Comparison of ENCODE assay signal across 17 mouse cellular contexts in genomic region chr6:48685694-48686665, GRCm38 (mm10). TPM values are rescaled to one million over a fixed set of nuclear protein-coding genes. Genes with fewer than 3 reads are reported as not detected.
DNase-seq lines count a peak whose midpoint lies in the region; ATAC-seq lines count a peak whose summit lies in the region.
"Had no signal": no experiment of that assay in that cellular context is flagged by ENCODE, and none has a peak within 500 bp of the region (broad histone marks: within the 10 kb centered on the region; RNA-seq: fewer than 3 reads in every experiment).

No protein-coding gene starts in this region.

- WGBS in heart, embryonic 14.5 days, result 76% methylated on average over 7 of the region's 7 CpGs
- 47% methylated on average over 7 of the region's 7 CpGs for WGBS in liver, embryonic 12.5 days (ENCODE audit: insufficient replicate concordance)

- no peaks in the 10 kb centered on the region for H3K27me3 ChIP-seq in heart, embryonic 14.5 days (ENCODE audit: control insufficient read depth, insufficient read depth, low read length)
- no peaks in the 10 kb centered on the region for H3K27me3 ChIP-seq in liver, embryonic 12.5 days (replicated peaks)
- H3K27me3 ChIP-seq: hindbrain, embryonic 12.5 days; stomach, embryonic 15.5 days had no signal

- H3K9ac ChIP-seq in heart, embryonic 14.5 days (ENCODE audit: low read length), result no peak overlapping the region
- no peak overlapping the region for H3K9ac ChIP-seq in liver, embryonic 12.5 days
- H3K9ac ChIP-seq: hindbrain, embryonic 12.5 days; stomach, embryonic 15.5 days had no signal

- peak overlapping the region; percentile 15 for H3K4me2 ChIP-seq in heart, embryonic 14.5 days (ENCODE audit: low read length)
- H3K4me2 ChIP-seq in liver, embryonic 12.5 days, result 0 out of 2 replicates have a peak overlapping the region, but pooled peaks have one; percentile 2
- H3K4me2 ChIP-seq: hindbrain, embryonic 12.5 days; stomach, embryonic 15.5 days had no signal

- no peak overlapping the region for H3K4me3 ChIP-seq in heart, embryonic 14.5 days (ENCODE audit: control insufficient read depth in 1 of 2, insufficient read depth in 1 of 2, low read depth in 1 of 2, low read length in 2 of 2)
- no peak overlapping the region for H3K4me3 ChIP-seq in liver, embryonic 12.5 days
- H3K4me3 ChIP-seq: hindbrain, embryonic 12.5 days; stomach, embryonic 15.5 days had no signal

- DNase-seq in heart, adult 18-20 months, result no peak
- no peak for DNase-seq in liver
- peak; percentile 45 for DNase-seq in CD4-positive helper T cell, adult 2 months (ENCODE audit: low read depth, low spot score)
- no peak for DNase-seq in frontal cortex, postnatal 14 days (ENCODE audit: low spot score in 2 of 2)
- no peak for DNase-seq in layer of hippocampus, adult 8-10 months (ENCODE audit: low spot score in 2 of 2)
- DNase-seq: adrenal gland, postnatal 25 days; cerebellum, adult 11 months; embryo, embryonic 11 days; lung, postnatal 10 days had no signal

- H3K36me3 ChIP-seq in heart, embryonic 14.5 days (ENCODE audit: control insufficient read depth, insufficient read depth, low read length), result no peaks in the 10 kb centered on the region
- H3K36me3 ChIP-seq in liver, embryonic 12.5 days, result no peaks in the 10 kb centered on the region
- H3K36me3 ChIP-seq: hindbrain, embryonic 12.5 days; stomach, embryonic 15.5 days had no signal

- peaks cover 0 to 2% of the 10 kb centered on the region in 2 experiments; a peak in 1 of 4 replicates for H3K4me1 ChIP-seq in heart, embryonic 14.5 days (ENCODE audit: control insufficient read depth in 2 of 2, insufficient read depth in 2 of 2, low read length in 2 of 2)
- H3K4me1 ChIP-seq in liver, embryonic 12.5 days, result 0 out of 2 replicates have a peak, but pooled peaks cover 11% of the 10 kb centered on the region
- H3K4me1 ChIP-seq: hindbrain, embryonic 12.5 days; stomach, embryonic 15.5 days had no signal

- no peaks in the 10 kb centered on the region for H3K9me3 ChIP-seq in heart, embryonic 14.5 days (ENCODE audit: control insufficient read depth, low read length)
- no peaks in the 10 kb centered on the region for H3K9me3 ChIP-seq in liver, embryonic 12.5 days (replicated peaks)
- H3K9me3 ChIP-seq: hindbrain, embryonic 12.5 days; stomach, embryonic 15.5 days had no signal

- H3K27ac ChIP-seq in heart, embryonic 14.5 days (replicated peaks in 1 of 2; ENCODE audit: control insufficient read depth in 1 of 2, insufficient read depth in 1 of 2, low read depth in 2 of 2, low read length in 2 of 2), result peak overlapping the region; percentile 40 to 73
- H3K27ac ChIP-seq in liver, embryonic 12.5 days, result no peak overlapping the region; the same call in 1 of the 2 replicates
- H3K27ac ChIP-seq: hindbrain, embryonic 12.5 days; stomach, embryonic 15.5 days had no signal

- no peak for ATAC-seq in heart, embryonic 14.5 days (ENCODE audit: insufficient number of reproducible peaks, insufficient read depth, low FRiP score, low read depth)
- ATAC-seq in liver, embryonic 12.5 days, result no peak
- peak; percentile 55 for ATAC-seq in common myeloid progenitor, adult 5-6 weeks (replicated peaks; ENCODE audit: low read depth, poor library complexity, severe bottlenecking)

RNA-seq across cellular contexts. Expression of gene Gimap4, which starts 1.6 kb away (rescaled TPM):
- 20.7 and 25.2 TPM in 2 replicates for polyA plus RNA-seq in heart, embryonic 14.5 days (2014; fragmentation: Nextera tagmentation; extraction: Ambion mirVana)
- total RNA-seq in heart, adult 18-20 months (2021), result 10 to 100 TPM; 19.3 to 32.9 TPM
- polyA plus RNA-seq in liver, embryonic 12.5 days (2016; fragmentation: Nextera tagmentation; extraction: Ambion mirVana), result 15.7 and 15.9 TPM in 2 replicates
- total RNA-seq in common myeloid progenitor, adult 5-6 weeks (2017), result 1.8 and 7.3 TPM in 2 replicates
- total RNA-seq in layer of hippocampus, adult 8-10 months (2022), result under 1 TPM in 2 of 4 experiments, not detected in 2; 0.31 to 0.48 TPM

RNA-seq across cellular contexts. Expression of gene Gimap9, which starts 10.1 kb away (rescaled TPM):
- 5.8 and 6.3 TPM in 2 replicates for polyA plus RNA-seq in heart, embryonic 14.5 days (2014; fragmentation: Nextera tagmentation; extraction: Ambion mirVana)
- total RNA-seq in heart, adult 18-20 months (2021), result 1 to 10 TPM; 4.6 to 4.9 TPM
- 11.4 and 12.9 TPM in 2 replicates for polyA plus RNA-seq in liver, embryonic 12.5 days (2016; fragmentation: Nextera tagmentation; extraction: Ambion mirVana)
- 50.8 and 59.3 TPM in 2 replicates for total RNA-seq in common myeloid progenitor, adult 5-6 weeks (2017)
- total RNA-seq in layer of hippocampus, adult 8-10 months (2022), result under 1 TPM; 0.35 to 0.54 (median 0.41) TPM

RNA-seq across cellular contexts. Expression of gene Gimap6, which starts 22.0 kb away (rescaled TPM):
- polyA plus RNA-seq in heart, embryonic 14.5 days (2014; fragmentation: Nextera tagmentation; extraction: Ambion mirVana), result 37.6 and 40.2 TPM in 2 replicates
- 10 to 100 TPM; 29.6 to 36.9 TPM for total RNA-seq in heart, adult 18-20 months (2021)
- 11.7 and 12.7 TPM in 2 replicates for polyA plus RNA-seq in liver, embryonic 12.5 days (2016; fragmentation: Nextera tagmentation; extraction: Ambion mirVana)
- total RNA-seq in common myeloid progenitor, adult 5-6 weeks (2017), result 81.8 and 82.1 TPM in 2 replicates
- total RNA-seq in layer of hippocampus, adult 8-10 months (2022), result 1 to 10 TPM; 3.7 to 4.5 (median 4.2) TPM

RNA-seq across cellular contexts. Expression of gene Gm28053, which starts 32.4 kb away (rescaled TPM):
- 3.3 and 5.1 TPM in 2 replicates for polyA plus RNA-seq in heart, embryonic 14.5 days (2014; fragmentation: Nextera tagmentation; extraction: Ambion mirVana)
- 1 to 10 TPM; 3.8 to 4.0 TPM for total RNA-seq in heart, adult 18-20 months (2021)
- polyA plus RNA-seq in liver, embryonic 12.5 days (2016; fragmentation: Nextera tagmentation; extraction: Ambion mirVana), result 0.75 and 1.2 TPM in 2 replicates
- 35.9 and 66.8 TPM in 2 replicates for total RNA-seq in common myeloid progenitor, adult 5-6 weeks (2017)
- 1 to 10 TPM in 2 of 4 experiments, not detected in 2; 1.5 to 3.0 TPM for total RNA-seq in layer of hippocampus, adult 8-10 months (2022)
- total RNA-seq: midbrain, postnatal 0 days had no signal
- polyA plus RNA-seq: midbrain, postnatal 0 days had no signal

RNA-seq across cellular contexts. Expression of gene Gimap7, which starts 32.4 kb away (rescaled TPM):
- polyA plus RNA-seq in heart, embryonic 14.5 days (2014; fragmentation: Nextera tagmentation; extraction: Ambion mirVana), result not detected in 2 replicates
- 1 to 10 TPM in 1 of 2 experiments, under 1 TPM in 1; 0.27 to 1.7 TPM for total RNA-seq in heart, adult 18-20 months (2021)
- polyA plus RNA-seq in liver, embryonic 12.5 days (2016; fragmentation: Nextera tagmentation; extraction: Ambion mirVana), result 0.10 and 0.18 TPM in 2 replicates
- total RNA-seq in common myeloid progenitor, adult 5-6 weeks (2017), result 3.4 and 4.9 TPM in 2 replicates
- not detected for total RNA-seq in layer of hippocampus, adult 8-10 months (2022)
- total RNA-seq: left cerebral cortex, postnatal 14 days; midbrain, postnatal 0 days had no signal
- polyA plus RNA-seq: frontal cortex, adult 2 months; hindbrain, embryonic 12.5 days; midbrain, postnatal 0 days; stomach, embryonic 15.5 days had no signal

Comparison
In these comparisons a context has a peak if more than half of its experiments do, and no peak if none do; other contexts are left out.
1. RNA of gene Gimap6, which starts 22.0 kb away (total RNA-seq): 81.8 to 82.1 TPM in common myeloid progenitor, adult 5-6 weeks and 29.6 to 36.9 TPM in heart, adult 18-20 months; 3.7 to 4.5 TPM in layer of hippocampus, adult 8-10 months; every median in the first group is over 4 times any median in the second.